Mouse (Mus musculus) midbrain, embryonic 12.5 days (tissue): Measurements from ENCODE around the gene Trim65. TPM values are rescaled to one million over a fixed set of nuclear protein-coding genes. Genes with fewer than 3 reads are reported as not detected.

Source experiments
- ATAC-seq: fragments of 200-750 bp; cut with Nextera tagmentation; 2 replicates; pipeline ENCODE4 v1.8.0; 2017; ENCODE audit warnings: low read depth, moderate TSS enrichment, moderate library complexity; ENCODE audit not compliant: low FRiP score
- H3K27ac ChIP-seq: fragments of 300-500 bp; sonication (generic); replicated peaks from 2 replicates; pipeline ENCODE4 v1.5.1; 2016; ENCODE audit warnings: mild to moderate bottlenecking
- H3K27me3 ChIP-seq: fragments of 300-500 bp; sonication (generic); 2 replicates; pipeline ENCODE4 v1.6.1; 2016; ENCODE audit warnings: mild to moderate bottlenecking
- H3K36me3 ChIP-seq: fragments of 300-500 bp; sonication (generic); 2 replicates; pipeline ENCODE4 v1.6.1; 2016
- H3K4me1 ChIP-seq: fragments of 300-500 bp; sonication (generic); 2 replicates; pipeline ENCODE4 v1.6.1; 2016
- H3K4me2 ChIP-seq: fragments of 300-500 bp; sonication (generic); replicated peaks from 2 replicates; pipeline ENCODE4 v1.6.1; 2016; ENCODE audit warnings: mild to moderate bottlenecking, moderate library complexity
- H3K4me3 ChIP-seq: fragments of 300-500 bp; sonication (generic); 2 replicates; pipeline ENCODE4 v1.5.1; 2016; ENCODE audit warnings: mild to moderate bottlenecking
- H3K9ac ChIP-seq: fragments of 300-500 bp; sonication (generic); replicated peaks from 2 replicates; pipeline ENCODE4 v1.6.1; 2016; ENCODE audit warnings: mild to moderate bottlenecking, moderate library complexity
- H3K9me3 ChIP-seq: fragments of 300-500 bp; sonication (generic); 2 replicates; pipeline ENCODE4 v1.6.1; 2016; ENCODE audit warnings: mild to moderate bottlenecking
- WGBS: fragments of 180-500 bp; shearing (Covaris S2); methylation state at CpG from one replicate; pipeline ENCODE4 v1.1.7; 2016; 5-methylcytosine and 5-hydroxymethylcytosine counted together
- polyA plus RNA-seq: library from polyadenylated mRNA; unstranded; fragments of >200 nt; fragmentation: Nextera tagmentation; extraction: Ambion mirVana; gene quantifications from 2 replicates; pipeline ENCODE4 v1.2.1, GENCODE M21; 2016

Trim65 gene
- polyA plus RNA-seq, 1 experiment from 2014 or later: 1.7 TPM

DNA sequence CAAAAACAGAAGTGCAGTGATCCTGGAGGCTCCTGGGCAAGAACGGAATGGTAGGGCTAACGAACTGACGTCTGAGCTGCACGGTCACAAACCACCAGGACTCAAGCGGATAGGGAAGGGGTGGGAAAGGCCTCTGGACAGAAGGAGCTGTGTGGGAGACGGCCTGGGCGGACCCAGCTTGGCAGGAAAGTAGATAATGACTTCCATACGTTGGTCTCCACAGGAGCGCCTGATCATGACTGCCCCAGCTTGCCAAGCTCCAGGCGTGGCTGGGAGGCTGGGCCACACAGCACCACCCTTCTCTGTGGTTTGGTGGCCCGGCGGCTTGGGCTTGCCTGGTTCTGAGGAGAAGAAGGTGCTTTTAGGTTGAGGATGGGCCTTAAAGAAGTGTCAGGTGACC lies 13.7 kb downstream of the Trim65 start:
- no peak for ATAC-seq
- Histone ChIP-seq H3K9me3 (no peaks in the 10 kb centered on the region), H3K27ac (no peak overlapping the region), H3K4me2 (no peak overlapping the region), H3K4me1 (peaks cover 8% of the 10 kb centered on the region; the same call in 1 of the 2 replicates), H3K9ac (no peak overlapping the region), H3K4me3 (no peak overlapping the region), H3K27me3 (peaks cover 12% of the 10 kb centered on the region), H3K36me3 (no peaks in the 10 kb centered on the region)
- WGBS: 83% methylated on average over 12 of the region's 12 CpGs

DNA sequence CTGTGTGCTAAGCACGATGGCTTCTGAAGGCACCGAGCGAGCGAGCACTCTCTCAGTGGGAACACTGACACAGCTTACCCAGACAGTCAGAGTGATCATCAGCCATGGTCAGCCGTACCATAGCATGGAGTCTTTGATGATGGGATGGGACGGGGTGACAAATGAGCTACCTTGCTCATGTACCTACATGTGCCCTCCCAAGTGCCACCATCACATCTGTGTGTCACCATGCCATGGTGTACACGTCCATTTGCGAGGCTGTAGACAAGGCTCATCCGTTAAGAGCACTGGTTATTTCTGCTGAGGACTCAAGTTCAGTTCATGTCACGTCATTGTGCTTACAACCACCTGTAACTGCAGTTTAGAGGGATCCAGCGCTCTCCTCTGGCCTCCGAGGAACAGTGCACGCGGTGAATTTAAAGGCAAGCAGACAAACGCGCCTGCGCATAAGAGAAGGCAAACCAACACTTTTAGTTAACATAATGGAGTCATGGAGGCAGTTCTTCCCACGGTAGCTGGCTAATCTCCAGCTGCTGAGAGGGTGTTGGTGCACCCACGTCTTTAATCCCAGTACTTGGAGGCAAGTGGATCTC lies 19.2 kb downstream of the Trim65 start:
- no peaks in the 10 kb centered on the region for H3K36me3 ChIP-seq
- ATAC-seq: no peak
- no peak overlapping the region for H3K9ac ChIP-seq
- peaks cover 67% of the 10 kb centered on the region for H3K27me3 ChIP-seq
- peaks cover 24% of the 10 kb centered on the region for H3K4me1 ChIP-seq
- no peak overlapping the region for H3K4me3 ChIP-seq
- 83% methylated on average over 19 of the region's 19 CpGs for WGBS
- no peaks in the 10 kb centered on the region for H3K9me3 ChIP-seq
- no peak overlapping the region for H3K27ac ChIP-seq
- no peak overlapping the region for H3K4me2 ChIP-seq

DNA sequence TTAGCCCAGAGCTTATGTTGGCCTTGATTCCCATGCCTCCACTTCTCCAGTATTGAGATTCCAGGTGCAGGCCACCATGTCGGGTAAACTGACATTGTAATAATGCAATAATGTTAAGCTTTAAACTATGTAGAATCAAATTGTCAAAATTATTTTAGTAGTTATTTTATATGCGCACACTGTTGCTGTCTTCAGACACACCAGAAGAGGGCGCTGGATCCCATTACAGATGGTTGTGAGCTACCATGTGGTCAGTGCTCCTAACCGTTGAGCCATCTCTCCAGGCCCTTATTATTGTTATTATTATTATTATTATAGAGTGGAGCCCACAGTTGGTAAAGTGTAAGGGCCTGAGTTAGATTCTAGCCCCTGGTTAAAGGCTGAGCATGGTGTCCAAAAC lies 19.9 kb downstream of the Trim65 start:
- Histone ChIP-seq H3K4me1 (peaks cover 31% of the 10 kb centered on the region), H3K27me3 (peaks cover 74% of the 10 kb centered on the region), H3K27ac (no peak overlapping the region), H3K4me2 (no peak overlapping the region), H3K9me3 (no peaks in the 10 kb centered on the region), H3K9ac (no peak overlapping the region), H3K4me3 (no peak overlapping the region), H3K36me3 (no peaks in the 10 kb centered on the region)
- ATAC-seq: no peak
- WGBS: 82% methylated on average over 4 of the region's 4 CpGs

DNA sequence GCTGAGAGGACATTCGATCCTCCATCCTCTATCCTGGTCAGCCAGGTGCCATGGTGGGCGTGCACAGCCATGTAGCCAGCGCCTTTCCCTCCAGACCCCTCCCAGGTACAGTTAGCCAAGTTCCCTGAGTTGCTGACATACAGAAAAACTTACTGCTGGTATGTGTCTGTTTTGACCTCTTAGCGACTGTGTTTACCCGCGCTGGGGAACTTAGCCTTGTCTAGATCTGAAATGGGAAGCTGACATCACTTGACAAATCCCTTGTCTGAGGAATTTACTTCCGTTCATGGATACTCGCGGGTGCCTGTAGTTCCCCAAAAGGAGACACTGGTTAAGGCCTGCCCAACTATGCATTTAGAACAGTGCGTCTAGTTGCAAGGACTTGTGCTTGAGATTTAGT lies 20.4 kb downstream of the Trim65 start:
- ATAC-seq: no peak
- Histone ChIP-seq H3K4me1 (peaks cover 34% of the 10 kb centered on the region), H3K27ac (no peak overlapping the region), H3K36me3 (no peaks in the 10 kb centered on the region), H3K4me2 (peak overlapping the region; percentile 42; the same call in 1 of the 2 replicates), H3K4me3 (peak overlapping the region; percentile 34), H3K9me3 (no peaks in the 10 kb centered on the region), H3K27me3 (peaks cover 79% of the 10 kb centered on the region), H3K9ac (no peak overlapping the region)
- 35% methylated on average over 10 of the region's 10 CpGs for WGBS

DNA sequence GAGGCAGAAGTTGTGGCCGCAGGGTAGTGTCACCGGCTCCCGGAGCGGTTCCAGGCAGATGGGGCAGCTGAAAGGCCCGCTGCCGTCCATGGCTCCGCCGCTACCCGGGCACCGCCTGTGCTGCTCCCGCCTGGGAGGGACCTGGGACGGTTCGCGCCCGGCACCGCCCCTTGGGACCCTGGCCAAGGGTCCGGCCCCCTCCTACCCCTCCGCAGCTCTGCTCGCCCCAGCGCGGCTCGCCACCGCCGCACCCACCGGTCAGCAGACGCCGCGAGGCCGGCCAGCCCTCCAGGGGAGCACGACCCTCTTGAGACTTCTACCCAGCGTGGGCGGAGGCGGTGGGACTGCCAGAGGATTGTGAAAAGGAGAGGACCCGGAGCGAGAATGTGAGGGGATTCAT lies 20.8 kb downstream of the Trim65 start:
- WGBS: 1% methylated on average over 33 of the region's 35 CpGs
- Histone ChIP-seq H3K4me2 (peak overlapping the region; percentile 42), H3K9ac (no peak overlapping the region), H3K4me1 (peaks cover 34% of the 10 kb centered on the region), H3K36me3 (no peaks in the 10 kb centered on the region), H3K27me3 (peaks cover 83% of the 10 kb centered on the region), H3K27ac (no peak overlapping the region), H3K9me3 (no peaks in the 10 kb centered on the region), H3K4me3 (peak overlapping the region; percentile 34)
- ATAC-seq: no peak

DNA sequence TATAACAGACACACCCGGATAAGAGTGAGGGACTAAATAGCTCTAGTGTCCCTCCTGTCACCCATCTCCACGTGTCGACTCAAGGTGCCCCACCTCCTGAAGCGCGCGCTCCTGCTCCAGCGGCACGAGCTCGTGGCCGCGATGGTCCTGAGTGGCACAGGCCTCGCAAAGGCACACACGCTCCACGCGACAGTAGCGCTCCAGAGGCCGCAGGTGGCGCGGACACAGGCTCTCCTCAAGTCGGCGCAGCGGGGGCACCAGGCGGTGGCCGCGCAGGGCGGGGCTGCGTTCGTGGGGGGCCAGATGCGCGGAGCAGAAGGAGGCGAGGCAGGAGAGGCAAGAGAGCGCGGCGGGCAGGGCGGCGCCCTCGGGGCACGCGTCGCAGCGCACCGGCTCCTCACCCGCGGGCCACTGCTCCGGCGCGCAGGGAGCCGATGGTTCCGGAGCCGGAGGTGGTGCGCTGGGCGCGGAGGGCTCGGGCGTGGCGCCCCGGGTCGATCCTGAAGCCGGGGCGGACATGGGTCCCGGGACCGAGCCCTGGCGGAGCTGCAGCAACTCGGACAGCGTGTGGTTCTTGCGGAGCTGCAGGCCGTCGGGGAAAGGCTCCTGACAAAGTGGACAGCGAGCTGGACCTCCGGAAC lies 21.4 kb downstream of the Trim65 start:
- Histone ChIP-seq H3K27me3 (peaks cover 85% of the 10 kb centered on the region), H3K27ac (no peak overlapping the region), H3K4me2 (peak overlapping the region; percentile 42), H3K9ac (no peak overlapping the region), H3K9me3 (no peaks in the 10 kb centered on the region), H3K4me3 (peak overlapping the region; percentile 34), H3K36me3 (no peaks in the 10 kb centered on the region), H3K4me1 (peaks cover 34% of the 10 kb centered on the region)
- ATAC-seq: no peak
- 2% methylated on average over 54 of the region's 70 CpGs for WGBS

DNA sequence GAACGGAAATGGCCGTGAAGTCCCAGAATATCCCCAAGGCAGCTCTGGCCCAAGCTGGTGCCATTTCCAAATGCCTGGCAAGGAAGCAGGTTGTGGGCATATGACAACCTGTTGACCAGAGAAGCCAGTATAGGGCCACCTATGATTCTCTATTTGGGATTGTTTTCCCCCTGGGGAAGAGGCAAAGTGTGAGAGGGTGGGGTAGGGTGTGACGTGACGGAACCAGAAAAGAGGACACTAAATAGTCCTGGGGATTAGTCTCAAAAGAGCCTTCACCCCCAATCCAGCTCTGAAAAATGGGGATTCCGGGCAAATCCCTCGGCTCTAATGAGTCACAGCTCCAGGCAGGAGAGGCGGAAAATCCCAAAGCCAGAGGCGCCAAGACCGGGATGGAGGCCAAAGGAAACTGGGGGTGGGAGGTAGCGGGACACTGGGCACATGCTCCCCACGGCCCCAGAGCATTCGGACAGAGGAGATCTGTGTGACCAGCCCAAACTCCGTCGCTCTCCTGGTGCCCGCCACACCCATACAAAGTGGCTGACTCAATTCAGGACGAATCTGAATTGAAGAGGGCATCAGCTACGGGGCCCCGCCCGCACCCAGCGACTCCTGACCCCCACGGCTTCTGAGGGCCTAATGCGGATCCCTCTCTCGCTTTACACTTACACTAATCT lies 22.3 kb downstream of the Trim65 start:
- no peak overlapping the region for H3K4me2 ChIP-seq
- H3K9ac ChIP-seq: no peak overlapping the region
- peaks cover 85% of the 10 kb centered on the region for H3K27me3 ChIP-seq
- peaks cover 44% of the 10 kb centered on the region for H3K4me1 ChIP-seq
- no peak overlapping the region for H3K4me3 ChIP-seq
- 3% methylated on average over 23 of the region's 23 CpGs for WGBS
- H3K36me3 ChIP-seq: no peaks in the 10 kb centered on the region
- H3K27ac ChIP-seq: no peak overlapping the region
- ATAC-seq: no peak
- H3K9me3 ChIP-seq: no peaks in the 10 kb centered on the region

DNA sequence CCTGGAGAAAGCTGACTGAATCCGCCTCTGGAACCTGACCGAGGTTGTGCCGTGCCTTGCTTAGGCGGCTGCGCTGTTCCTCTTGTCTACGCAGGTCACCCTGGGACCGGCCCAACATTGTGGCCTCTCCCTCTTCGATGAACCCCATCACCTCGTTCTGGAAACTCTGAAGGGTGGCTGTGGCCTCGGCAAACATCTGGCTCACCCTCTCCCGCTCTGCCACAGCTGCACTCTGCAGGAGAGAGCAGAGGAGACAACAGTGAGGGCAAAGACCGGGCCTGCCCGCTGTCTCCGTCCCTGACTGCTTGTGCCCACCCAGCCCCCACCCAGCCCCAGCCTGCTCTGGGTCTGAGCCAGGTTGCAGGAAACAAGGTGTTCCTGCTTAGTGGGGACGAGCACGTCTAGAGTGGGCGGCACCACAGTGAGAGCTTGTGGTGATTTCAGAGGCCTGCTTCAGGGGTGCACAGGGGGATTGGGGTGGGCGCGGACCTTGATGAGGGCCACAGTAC lies 23.1 kb downstream of the Trim65 start:
- ATAC-seq: no peak
- 7% methylated on average over 19 of the region's 19 CpGs for WGBS
- no peak overlapping the region for H3K4me2 ChIP-seq

DNA sequence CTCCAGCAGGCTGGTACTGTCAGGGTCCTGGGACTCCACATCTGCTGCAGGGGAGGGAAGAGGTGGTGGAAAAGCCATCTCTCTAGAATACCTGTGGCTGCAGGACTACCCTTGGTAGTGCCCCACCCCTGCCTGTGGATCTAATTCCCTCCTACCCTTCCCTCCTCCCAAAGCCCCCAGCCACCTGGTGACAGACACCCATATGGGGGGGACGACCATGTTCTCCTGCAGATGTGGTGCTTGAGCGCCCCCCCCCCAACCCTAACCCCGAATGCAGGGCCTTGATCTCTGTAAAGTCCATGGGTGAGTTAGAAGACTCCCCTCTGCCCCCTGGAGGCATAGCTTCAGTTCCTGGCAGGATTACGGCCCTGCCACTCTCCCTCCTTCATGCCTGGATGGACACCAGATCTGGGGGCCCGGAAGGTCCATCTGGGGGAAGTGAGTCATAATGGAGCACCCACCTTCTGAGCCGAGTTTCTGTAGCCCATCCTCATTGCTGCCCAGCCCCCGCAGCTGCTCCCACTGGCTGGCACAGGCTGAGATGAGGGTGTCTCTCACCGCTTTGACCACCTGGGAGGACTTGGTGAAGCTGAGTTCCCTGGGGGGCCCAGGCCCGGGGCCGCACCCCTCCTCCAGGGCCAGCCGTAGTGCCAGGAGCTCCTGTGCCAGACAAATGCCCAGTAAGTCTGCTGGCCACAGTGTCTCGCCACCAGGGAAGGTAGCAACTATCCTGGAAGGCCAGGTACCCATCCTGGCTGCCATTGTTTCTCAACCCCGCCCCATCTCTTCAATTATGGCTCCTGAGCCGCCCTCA lies 23.8 kb downstream of the Trim65 start:
- Histone ChIP-seq H3K9ac (no peak overlapping the region), H3K36me3 (no peaks in the 10 kb centered on the region), H3K4me2 (no peak overlapping the region), H3K27ac (no peak overlapping the region), H3K27me3 (peaks cover 76% of the 10 kb centered on the region), H3K4me3 (no peak overlapping the region), H3K9me3 (no peaks in the 10 kb centered on the region), H3K4me1 (peaks cover 48% of the 10 kb centered on the region)
- ATAC-seq: no peak
- WGBS: 13% methylated on average over 14 of the region's 14 CpGs

More for the DNA sequence above, 23.1 kb downstream of the Trim65 start:
- no peak overlapping the region for H3K4me3 ChIP-seq
- H3K27ac ChIP-seq: no peak overlapping the region
- no peak overlapping the region for H3K9ac ChIP-seq
- peaks cover 77% of the 10 kb centered on the region for H3K27me3 ChIP-seq
- H3K9me3 ChIP-seq: no peaks in the 10 kb centered on the region
- H3K4me1 ChIP-seq: peaks cover 44% of the 10 kb centered on the region
- H3K36me3 ChIP-seq: no peaks in the 10 kb centered on the region

DNA sequence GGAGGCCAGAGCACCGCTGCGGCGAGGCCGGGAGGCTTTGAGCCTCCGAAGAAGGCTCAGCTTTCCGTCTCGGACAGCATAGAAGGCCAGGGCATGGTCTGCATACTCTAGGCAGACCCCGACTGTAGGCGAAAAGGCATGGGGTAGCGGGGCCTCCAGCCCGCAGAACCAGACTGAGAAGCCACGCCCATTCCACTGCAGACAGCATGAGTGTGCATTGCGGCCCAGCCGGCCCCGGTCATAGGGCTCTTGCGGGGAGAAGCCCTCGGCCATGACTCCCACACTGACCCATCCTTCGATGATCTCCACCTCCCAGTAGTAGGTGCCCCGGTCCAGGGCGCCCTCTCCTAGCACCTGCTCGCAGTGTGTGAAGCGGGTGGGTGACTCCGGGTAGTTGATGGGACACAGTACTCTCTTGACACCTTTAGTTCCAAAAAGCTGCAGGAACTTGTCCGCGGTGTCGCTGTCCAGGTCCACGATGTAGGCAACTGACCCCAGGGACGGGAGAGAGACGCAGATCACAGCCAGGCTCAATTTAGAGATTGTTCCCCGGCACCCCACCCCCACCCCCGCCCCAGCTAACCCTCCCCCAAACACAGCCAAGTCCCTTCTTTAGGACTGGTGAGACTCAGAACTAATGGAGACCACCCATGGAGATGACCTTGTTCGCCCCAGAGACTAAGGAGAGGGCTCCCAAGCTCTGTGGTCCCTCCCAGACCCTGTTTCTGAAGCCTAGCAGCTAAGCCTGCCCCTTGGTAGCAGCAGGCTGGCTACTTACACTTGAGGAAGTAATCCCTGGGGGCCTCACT lies 24.6 kb downstream of the Trim65 start:
- 23% methylated on average over 32 of the region's 32 CpGs for WGBS
- Histone ChIP-seq H3K9me3 (no peaks in the 10 kb centered on the region), H3K4me1 (peaks cover 56% of the 10 kb centered on the region), H3K27ac (no peak overlapping the region), H3K36me3 (no peaks in the 10 kb centered on the region), H3K9ac (0 out of 2 replicates have a peak overlapping the region, but pooled peaks have one; percentile 24), H3K4me3 (no peak overlapping the region), H3K27me3 (peaks cover 68% of the 10 kb centered on the region), H3K4me2 (peak overlapping the region; percentile 41)
- ATAC-seq: no peak

DNA sequence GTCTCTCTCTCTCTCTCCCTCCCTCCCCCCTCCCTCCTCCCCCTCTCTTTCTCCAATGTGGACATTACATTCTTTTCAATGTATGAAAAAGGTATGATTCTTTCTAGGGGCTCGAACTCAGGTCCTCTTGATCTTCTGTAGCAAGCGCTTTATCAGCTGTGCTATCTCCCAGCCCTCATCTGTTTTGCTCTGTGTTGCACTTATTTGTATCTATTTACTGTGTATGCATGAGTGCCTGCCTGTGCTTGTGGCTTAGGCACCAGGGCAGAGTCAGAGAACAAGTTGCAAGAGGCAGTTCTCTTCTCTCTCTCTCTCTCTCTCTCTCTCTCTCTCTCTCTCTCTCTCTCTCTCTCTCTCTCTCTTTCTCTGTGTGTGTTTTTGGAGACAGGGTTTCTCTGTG lies 25.9 kb downstream of the Trim65 start:
- peaks cover 55% of the 10 kb centered on the region for H3K27me3 ChIP-seq
- WGBS: 98% methylated on average over 2 of the region's 2 CpGs
- H3K4me2 ChIP-seq: no peak overlapping the region
- H3K4me1 ChIP-seq: peaks cover 54% of the 10 kb centered on the region
- no peaks in the 10 kb centered on the region for H3K36me3 ChIP-seq
- H3K9me3 ChIP-seq: no peaks in the 10 kb centered on the region
- ATAC-seq: no peak
- no peak overlapping the region for H3K27ac ChIP-seq
- H3K9ac ChIP-seq: no peak overlapping the region
- H3K4me3 ChIP-seq: no peak overlapping the region
